Mouse (Mus musculus) T-cell, adult 2 months (primary cell): ENCODE data around the gene Gramd1c.

Experiments used
- DNase-seq: peaks from one replicate; pipeline ENCODE4 v3.0.0; 2022; ENCODE audit warnings: low spot score

Gramd1c gene

GRCm38 (mm10) chr16:43963291-43963690, 99.9 kb downstream of the Gramd1c start:
- no peak for DNase-seq

GRCm38 (mm10) chr16:43958038-43958437, 105.1 kb downstream of the Gramd1c start:
- DNase-seq, result no peak

DNA sequence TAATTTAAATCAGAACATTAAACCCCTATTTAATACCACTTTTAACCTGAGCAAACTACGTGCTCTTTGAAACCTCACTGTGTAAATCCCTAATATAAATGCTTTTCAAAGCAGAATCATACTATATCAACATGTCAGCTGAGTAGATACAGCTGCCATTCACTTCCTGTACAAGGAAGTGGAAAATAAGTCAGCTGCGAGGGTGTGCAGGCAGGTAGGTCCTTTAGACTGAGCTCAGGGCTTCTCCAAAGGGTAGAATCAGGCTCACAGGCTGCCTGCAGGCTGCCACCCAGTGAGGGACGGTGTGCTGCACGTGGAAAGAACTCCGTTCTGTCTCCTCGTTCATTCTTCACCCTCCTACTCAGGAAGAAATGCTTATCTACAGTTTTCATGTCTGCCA, 108.2 kb downstream of the Gramd1c start:
- DNase-seq, result no peak

GRCm38 (mm10) chr16:43951591-43951990, 111.6 kb downstream of the Gramd1c start:
- DNase-seq, result no peak

DNA sequence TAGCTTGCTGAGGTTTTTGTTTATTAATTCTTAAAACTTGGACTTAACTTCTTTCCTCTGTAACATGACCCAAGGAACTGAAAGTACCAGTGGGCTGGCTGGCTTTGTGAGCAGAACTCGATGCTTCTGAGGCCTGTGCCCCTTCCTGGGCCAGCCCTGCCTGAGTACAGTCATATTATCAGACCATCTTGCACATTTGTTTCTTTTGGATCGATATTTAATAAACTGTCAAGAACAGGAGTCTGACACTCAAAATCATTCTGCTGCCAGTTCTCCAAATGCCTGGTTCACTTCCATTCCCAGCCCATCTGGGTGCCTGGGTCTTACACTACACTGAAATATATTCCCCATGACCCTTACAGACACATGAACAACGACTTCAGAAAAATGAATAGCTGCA, 117.3 kb downstream of the Gramd1c start:
- DNase-seq, result no peak

- DNase-seq, result no peak
Measured at GRCm38 (mm10) chr16:43945351-43945750, 117.8 kb downstream of the Gramd1c start.

DNA sequence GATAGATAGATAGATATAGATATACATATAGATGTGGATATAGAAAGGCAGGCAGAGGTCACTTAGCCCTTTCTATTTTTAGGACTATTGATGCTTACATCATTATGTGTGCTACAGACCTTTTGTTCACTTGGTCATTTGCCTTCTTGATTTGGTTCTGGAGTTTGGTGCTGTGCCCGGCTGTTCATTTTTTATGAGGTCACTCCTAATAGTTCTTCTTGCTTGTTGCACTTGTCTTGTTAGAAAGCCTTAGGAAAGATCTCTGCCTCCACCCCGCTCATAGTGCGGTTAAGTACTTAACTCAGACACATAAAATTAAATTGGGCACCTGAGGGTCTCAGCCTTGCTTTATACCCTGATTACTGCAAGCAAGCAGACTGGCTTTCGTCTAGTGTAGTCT, 122.3 kb downstream of the Gramd1c start:
- DNase-seq, result no peak

DNA sequence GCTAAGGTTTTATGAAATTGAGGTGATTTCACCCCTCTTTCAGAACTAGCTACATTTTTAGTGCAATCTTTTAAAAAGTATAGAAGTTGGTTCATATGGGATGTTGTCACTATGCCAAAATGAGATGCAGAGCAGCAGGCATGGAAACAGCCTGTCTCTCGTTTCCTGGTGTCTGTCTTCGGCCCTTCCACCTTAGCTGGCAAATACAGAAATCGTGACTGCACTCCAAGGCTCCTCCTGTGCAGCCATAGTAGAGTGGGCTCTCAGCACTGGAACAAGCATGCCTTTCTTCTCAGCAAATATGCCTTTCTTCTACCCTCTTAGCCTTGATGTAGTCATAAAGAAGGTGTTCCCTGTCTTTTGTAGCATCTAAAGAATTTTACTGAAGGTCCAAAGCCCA, 127.3 kb downstream of the Gramd1c start:
- DNase-seq, result no peak

DNA sequence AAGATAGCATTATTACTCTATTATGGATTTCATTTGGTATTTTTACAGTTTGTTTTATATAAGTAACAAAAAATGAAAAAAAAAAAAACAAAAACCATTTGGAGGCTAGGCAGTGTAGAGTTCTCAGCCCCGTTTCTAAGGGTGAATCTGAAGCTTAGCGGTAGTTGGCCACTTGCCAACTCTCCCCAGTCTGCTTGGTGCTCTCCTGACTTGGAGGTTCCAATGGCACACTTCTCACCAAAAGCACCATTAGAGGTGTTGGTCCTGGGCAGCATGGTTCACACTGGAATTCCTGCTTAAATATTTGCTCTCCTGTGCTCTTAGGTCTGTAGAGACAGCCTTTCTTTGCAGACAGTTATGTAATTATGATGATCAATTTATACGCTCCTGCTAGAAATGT, 127.8 kb downstream of the Gramd1c start:
- no peak for DNase-seq

- DNase-seq, result no peak
Measured at GRCm38 (mm10) chr16:43934856-43935255, 128.3 kb downstream of the Gramd1c start.

DNA sequence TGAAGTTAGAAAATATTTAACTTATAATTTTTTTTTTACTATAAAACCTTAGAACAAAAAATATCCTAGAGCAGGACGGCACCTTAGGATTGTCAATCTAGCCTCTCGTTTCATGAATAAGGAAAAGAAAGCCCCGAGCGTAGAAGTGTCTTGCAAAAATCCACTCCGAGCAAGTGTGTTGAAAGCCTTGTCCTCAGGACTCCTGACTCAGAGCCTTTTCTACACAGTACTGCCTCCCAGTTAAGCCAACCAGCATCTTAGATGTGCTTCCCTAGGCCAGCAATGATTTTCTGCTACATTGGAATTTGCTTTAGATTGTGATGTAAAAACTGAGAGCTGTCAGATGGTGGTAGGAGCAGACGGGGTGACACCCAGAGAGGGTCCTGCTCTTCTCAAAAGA, 130.1 kb downstream of the Gramd1c start:
- no peak for DNase-seq

- DNase-seq, result no peak
Measured at GRCm38 (mm10) chr16:43932319-43932718, 130.8 kb downstream of the Gramd1c start.

DNA sequence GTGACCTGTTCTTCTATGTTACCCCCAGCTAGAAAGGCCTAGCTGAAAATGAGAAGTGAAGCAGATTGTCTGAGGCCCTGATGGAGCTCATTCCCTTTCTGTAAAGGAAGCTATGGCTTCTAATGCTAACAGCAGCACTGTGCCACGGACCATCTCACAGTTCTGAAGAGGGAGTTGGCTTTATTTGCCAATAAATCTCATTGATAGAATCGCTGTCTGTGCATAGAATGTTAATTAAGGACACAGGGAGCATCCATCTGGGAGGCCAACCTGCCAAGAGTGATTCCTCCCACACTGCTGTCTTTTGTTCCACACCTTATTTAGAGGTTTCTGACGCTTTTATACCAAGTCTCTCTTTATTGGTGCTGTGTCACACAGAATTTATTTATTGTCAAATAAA, 131.6 kb downstream of the Gramd1c start:
- DNase-seq, result no peak

DNA sequence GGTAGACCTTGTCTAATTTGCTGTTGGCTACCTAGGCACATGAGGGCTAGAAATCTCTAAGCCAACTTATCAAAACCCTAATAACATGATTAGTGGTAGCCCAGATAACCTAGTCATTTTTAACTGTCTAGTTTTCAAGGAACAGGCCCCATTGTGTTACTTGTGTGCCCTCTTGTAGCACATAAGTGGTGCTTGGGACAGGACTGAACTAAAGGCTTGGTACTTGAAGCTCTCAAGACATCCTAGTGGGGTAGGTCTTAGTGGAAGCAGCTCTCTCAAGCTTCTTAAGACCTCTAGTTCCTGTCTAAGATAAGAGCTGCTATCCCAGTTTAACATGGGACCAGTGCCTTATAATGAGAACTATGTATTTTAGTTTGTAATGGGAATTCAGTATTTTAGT, 132.6 kb downstream of the Gramd1c start:
- no peak for DNase-seq
